Mouse (Mus musculus): ENCODE measurements around the gene Ebf1. TPM values are rescaled to one million over a fixed set of nuclear protein-coding genes. Genes with fewer than 3 reads are reported as not detected.

Gene Ebf1
- polyA plus RNA-seq, 1 experiment from 2014 or later, result 5.0 TPM

- Histone ChIP-seq H3K9me3 (ENCODE audit: low read length) (no peaks in the 10 kb centered on the region), H3K4me2 (ENCODE audit: low read depth, low read length) (no peak overlapping the region), H3K27me3 (ENCODE audit: insufficient read depth, low read length) (0 out of 2 replicates have a peak, but pooled peaks cover 4% of the 10 kb centered on the region), H3K36me3 (replicated peaks; ENCODE audit: insufficient read depth, low read length) (no peaks in the 10 kb centered on the region), H3K27ac (ENCODE audit: low read depth) (no peak overlapping the region), H3K9ac (replicated peaks) (no peak overlapping the region), H3K4me1 (ENCODE audit: insufficient read depth) (no peaks in the 10 kb centered on the region), H3K4me3 (ENCODE audit: low read depth, low read length) (no peak overlapping the region)
- 32% methylated on average over 4 of the region's 4 CpGs for WGBS (ENCODE audit: insufficient replicate concordance)
- TF ChIP-seq CTCF (IDR thresholded peaks at IDR 0.05; ENCODE audit: low read depth), result no peak
- no peak for TF ChIP-seq EP300 (IDR thresholded peaks at IDR 0.05; ENCODE audit: low read depth)
- ATAC-seq, result no peak
- DNase-seq, result no peak
These were observed 215.8 kb downstream of the Ebf1 start for GRCm38 (mm10) chr11:44832940-44833254.

- H3K4me1 ChIP-seq (ENCODE audit: insufficient read depth), result no peaks in the 10 kb centered on the region
- H3K27me3 ChIP-seq (ENCODE audit: insufficient read depth, low read length), result 0 out of 2 replicates have a peak, but pooled peaks cover 4% of the 10 kb centered on the region
- H3K27ac ChIP-seq (ENCODE audit: low read depth), result no peak overlapping the region
- ATAC-seq (no peak), DNase-seq (no peak)
- no peak overlapping the region for H3K4me2 ChIP-seq (ENCODE audit: low read depth, low read length)
- no peak overlapping the region for H3K4me3 ChIP-seq (ENCODE audit: low read depth, low read length)
- no peaks in the 10 kb centered on the region for H3K36me3 ChIP-seq (replicated peaks; ENCODE audit: insufficient read depth, low read length)
- no peaks in the 10 kb centered on the region for H3K9me3 ChIP-seq (ENCODE audit: low read length)
- no peak overlapping the region for H3K9ac ChIP-seq (replicated peaks)
- TF ChIP-seq EP300 (IDR thresholded peaks at IDR 0.05; ENCODE audit: low read depth) (no peak), CTCF (IDR thresholded peaks at IDR 0.05; ENCODE audit: low read depth) (no peak)
- WGBS (ENCODE audit: insufficient replicate concordance), result 42% methylated on average over 18 of the region's 18 CpGs
These were observed 216.4 kb downstream of the Ebf1 start for GRCm38 (mm10) chr11:44833351-44833996.

GRCm38 (mm10) chr11:44835166-44835565 lies 218.0 kb downstream of the Ebf1 start:
- no peak for ATAC-seq
- Histone ChIP-seq H3K36me3 (replicated peaks; ENCODE audit: insufficient read depth, low read length) (no peaks in the 10 kb centered on the region), H3K4me2 (ENCODE audit: low read depth, low read length) (no peak overlapping the region), H3K4me1 (ENCODE audit: insufficient read depth) (no peaks in the 10 kb centered on the region), H3K27ac (ENCODE audit: low read depth) (no peak overlapping the region), H3K9me3 (ENCODE audit: low read length) (no peaks in the 10 kb centered on the region), H3K27me3 (ENCODE audit: insufficient read depth, low read length) (0 out of 2 replicates have a peak, but pooled peaks cover 4% of the 10 kb centered on the region), H3K9ac (replicated peaks) (no peak overlapping the region), H3K4me3 (ENCODE audit: low read depth, low read length) (no peak overlapping the region)
- WGBS (ENCODE audit: insufficient replicate concordance), result 55% methylated on average over 5 of the region's 5 CpGs
- no peak for TF ChIP-seq CTCF (IDR thresholded peaks at IDR 0.05; ENCODE audit: low read depth)
- TF ChIP-seq EP300 (IDR thresholded peaks at IDR 0.05; ENCODE audit: low read depth), result no peak
- no peak for DNase-seq

- TF ChIP-seq CTCF (IDR thresholded peaks at IDR 0.05; ENCODE audit: low read depth) (no peak), EP300 (IDR thresholded peaks at IDR 0.05; ENCODE audit: low read depth) (no peak)
- Histone ChIP-seq H3K4me3 (ENCODE audit: low read depth, low read length) (no peak overlapping the region), H3K27me3 (ENCODE audit: insufficient read depth, low read length) (0 out of 2 replicates have a peak, but pooled peaks cover 1% of the 10 kb centered on the region), H3K4me1 (ENCODE audit: insufficient read depth) (no peaks in the 10 kb centered on the region), H3K9me3 (ENCODE audit: low read length) (no peaks in the 10 kb centered on the region), H3K4me2 (ENCODE audit: low read depth, low read length) (no peak overlapping the region), H3K9ac (replicated peaks) (no peak overlapping the region), H3K36me3 (replicated peaks; ENCODE audit: insufficient read depth, low read length) (no peaks in the 10 kb centered on the region), H3K27ac (ENCODE audit: low read depth) (no peak overlapping the region)
- 86% methylated on average over 2 of the region's 2 CpGs for WGBS (ENCODE audit: insufficient replicate concordance)
- ATAC-seq (no peak), DNase-seq (no peak)
These were observed 220.5 kb downstream of the Ebf1 start for GRCm38 (mm10) chr11:44837592-44837991.

- ATAC-seq (no peak), DNase-seq (no peak)
- no peak overlapping the region for H3K4me2 ChIP-seq (ENCODE audit: low read depth, low read length)
- WGBS (ENCODE audit: insufficient replicate concordance), result 56% methylated on average over 14 of the region's 14 CpGs
- H3K27ac ChIP-seq (ENCODE audit: low read depth), result no peak overlapping the region
- H3K36me3 ChIP-seq (replicated peaks; ENCODE audit: insufficient read depth, low read length), result no peaks in the 10 kb centered on the region
- no peaks in the 10 kb centered on the region for H3K27me3 ChIP-seq (ENCODE audit: insufficient read depth, low read length)
- H3K4me3 ChIP-seq (ENCODE audit: low read depth, low read length), result no peak overlapping the region
- H3K9me3 ChIP-seq (ENCODE audit: low read length), result no peaks in the 10 kb centered on the region
- H3K4me1 ChIP-seq (ENCODE audit: insufficient read depth), result no peaks in the 10 kb centered on the region
- H3K9ac ChIP-seq (replicated peaks), result no peak overlapping the region
- no peak for TF ChIP-seq CTCF (IDR thresholded peaks at IDR 0.05; ENCODE audit: low read depth)
- TF ChIP-seq EP300 (IDR thresholded peaks at IDR 0.05; ENCODE audit: low read depth), result no peak
These were observed 224.3 kb downstream of the Ebf1 start for GRCm38 (mm10) chr11:44841127-44842056.

- H3K4me2 ChIP-seq (ENCODE audit: low read depth, low read length), result no peak overlapping the region
- H3K36me3 ChIP-seq (replicated peaks; ENCODE audit: insufficient read depth, low read length), result no peaks in the 10 kb centered on the region
- ATAC-seq, result no peak
- no peaks in the 10 kb centered on the region for H3K9me3 ChIP-seq (ENCODE audit: low read length)
- DNase-seq, result no peak
- H3K4me1 ChIP-seq (ENCODE audit: insufficient read depth), result no peaks in the 10 kb centered on the region
- no peak overlapping the region for H3K9ac ChIP-seq (replicated peaks)
- H3K27ac ChIP-seq (ENCODE audit: low read depth), result no peak overlapping the region
- 67% methylated on average over 3 of the region's 3 CpGs for WGBS (ENCODE audit: insufficient replicate concordance)
- H3K4me3 ChIP-seq (ENCODE audit: low read depth, low read length), result no peak overlapping the region
- no peaks in the 10 kb centered on the region for H3K27me3 ChIP-seq (ENCODE audit: insufficient read depth, low read length)
- TF ChIP-seq CTCF (IDR thresholded peaks at IDR 0.05; ENCODE audit: low read depth) (no peak), EP300 (IDR thresholded peaks at IDR 0.05; ENCODE audit: low read depth) (no peak)
These were observed 234.8 kb downstream of the Ebf1 start for GRCm38 (mm10) chr11:44851874-44852273.
